Mouse (Mus musculus): ENCODE data around the gene Tango2. TPM values are rescaled to one million over a fixed set of nuclear protein-coding genes. Genes with fewer than 3 reads are reported as not detected.

Gene Tango2
- polyA plus RNA-seq, 1 experiment from 2014 or later = 29.2 TPM

DNA sequence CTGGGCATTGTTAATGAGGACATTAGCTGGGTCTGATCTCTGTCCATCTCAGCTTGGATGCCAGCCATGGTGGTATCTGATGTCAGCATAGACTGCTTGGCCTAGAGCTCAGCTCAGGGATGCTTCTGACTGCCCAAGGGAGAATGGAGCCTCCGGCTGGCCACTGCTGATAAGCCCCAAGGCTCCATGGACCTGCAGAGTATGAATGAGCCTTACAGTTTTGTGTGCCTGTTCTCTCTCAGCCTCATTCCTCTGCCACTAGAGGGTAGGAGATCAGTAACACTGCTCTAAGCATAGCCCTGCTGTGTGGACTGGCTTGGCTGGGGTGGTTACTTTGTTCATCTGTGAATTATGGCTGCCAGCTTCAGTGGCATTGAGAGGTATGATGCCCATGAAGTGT lies 5.2 kb upstream of the Tango2 start:
- Histone ChIP-seq H3K27ac (no peak overlapping the region), H3K36me3 (no peaks in the 10 kb centered on the region), H3K4me1 (peaks cover 8% of the 10 kb centered on the region), H3K4me2 (no peak overlapping the region), H3K9me3 (replicated peaks) (no peaks in the 10 kb centered on the region), H3K9ac (no peak overlapping the region), H3K4me3 (replicated peaks) (no peak overlapping the region), H3K27me3 (peaks cover 30% of the 10 kb centered on the region)
- no peak for ATAC-seq (replicated peaks; ENCODE audit: low FRiP score)
- 77% methylated on average over 1 of the region's 1 CpGs for WGBS

DNA sequence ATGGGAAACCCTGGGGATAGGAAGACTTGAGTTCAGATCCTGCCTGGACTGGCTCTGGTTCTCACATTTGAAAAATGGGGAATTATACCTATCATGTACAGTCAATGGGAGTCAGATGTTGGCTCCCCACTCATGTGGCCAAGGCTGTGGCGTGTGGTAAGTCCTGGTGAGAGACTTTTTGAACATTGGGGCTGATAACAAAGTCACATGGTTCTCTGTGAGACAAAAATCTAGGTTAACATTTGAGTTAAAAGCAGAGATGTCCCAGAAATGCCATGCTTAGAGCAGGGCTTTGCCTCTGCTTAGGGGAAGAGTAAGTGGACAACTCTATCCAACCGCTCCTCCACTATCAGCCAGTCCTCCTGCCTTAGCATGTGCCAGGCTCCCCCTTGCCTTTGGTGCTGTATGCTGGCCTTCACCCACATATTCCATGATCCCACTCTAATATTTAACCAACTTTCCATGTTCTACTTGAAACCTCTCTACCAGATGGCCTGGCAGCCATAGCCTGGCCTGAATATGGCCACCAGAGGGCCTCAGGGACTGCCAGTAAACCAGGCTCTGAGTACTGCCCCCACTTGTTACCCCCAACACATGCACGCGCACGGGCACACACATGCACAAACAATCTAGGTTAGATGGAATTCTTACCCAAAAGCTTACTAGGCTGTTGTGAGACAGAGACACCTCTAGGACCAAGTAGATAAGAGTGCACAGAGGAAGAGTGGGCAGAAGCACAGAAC lies 3.6 kb upstream of the Tango2 start:
- Histone ChIP-seq H3K36me3 (no peaks in the 10 kb centered on the region), H3K4me3 (replicated peaks) (no peak overlapping the region), H3K4me1 (peaks cover 12% of the 10 kb centered on the region), H3K27ac (no peak overlapping the region), H3K27me3 (peaks cover 39% of the 10 kb centered on the region), H3K4me2 (no peak overlapping the region), H3K9ac (no peak overlapping the region), H3K9me3 (replicated peaks) (no peaks in the 10 kb centered on the region)
- ATAC-seq (replicated peaks; ENCODE audit: low FRiP score) = no peak
- 62% methylated on average over 5 of the region's 5 CpGs for WGBS

DNA sequence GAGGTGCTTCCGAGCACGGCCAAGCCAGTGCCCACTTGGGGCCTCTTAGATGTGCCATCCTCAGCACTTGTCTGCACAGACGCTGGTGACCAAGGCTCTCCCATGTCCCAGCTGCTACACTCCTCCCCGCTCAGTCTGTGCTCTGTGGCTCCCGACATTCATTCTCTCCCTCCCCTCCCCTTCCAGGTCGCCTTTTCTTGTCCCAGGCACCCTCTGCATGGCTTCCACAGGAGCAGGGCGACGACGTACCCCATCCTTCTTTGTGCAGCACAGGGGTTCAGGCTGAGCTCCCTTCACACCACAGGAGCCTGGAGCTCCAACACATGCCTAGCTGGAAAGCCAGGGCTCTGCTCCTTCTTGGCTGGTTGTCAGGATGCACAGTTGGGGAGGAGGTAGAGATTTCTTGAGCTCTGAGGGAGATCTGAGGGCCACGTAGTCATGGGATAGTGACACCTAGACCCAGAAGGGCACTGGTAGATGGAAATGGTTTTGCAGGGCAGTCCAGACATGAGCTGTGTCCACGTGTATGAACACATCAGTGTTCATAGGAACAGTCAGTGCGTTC lies 1.9 kb upstream of the Tango2 start:
- Histone ChIP-seq H3K9ac (no peak overlapping the region), H3K4me1 (peaks cover 15% of the 10 kb centered on the region), H3K4me2 (no peak overlapping the region), H3K27ac (no peak overlapping the region), H3K36me3 (no peaks in the 10 kb centered on the region), H3K27me3 (peaks cover 42% of the 10 kb centered on the region), H3K4me3 (replicated peaks) (no peak overlapping the region), H3K9me3 (replicated peaks) (no peaks in the 10 kb centered on the region)
- WGBS = 79% methylated on average over 12 of the region's 12 CpGs
- ATAC-seq (replicated peaks; ENCODE audit: low FRiP score) = no peak

DNA sequence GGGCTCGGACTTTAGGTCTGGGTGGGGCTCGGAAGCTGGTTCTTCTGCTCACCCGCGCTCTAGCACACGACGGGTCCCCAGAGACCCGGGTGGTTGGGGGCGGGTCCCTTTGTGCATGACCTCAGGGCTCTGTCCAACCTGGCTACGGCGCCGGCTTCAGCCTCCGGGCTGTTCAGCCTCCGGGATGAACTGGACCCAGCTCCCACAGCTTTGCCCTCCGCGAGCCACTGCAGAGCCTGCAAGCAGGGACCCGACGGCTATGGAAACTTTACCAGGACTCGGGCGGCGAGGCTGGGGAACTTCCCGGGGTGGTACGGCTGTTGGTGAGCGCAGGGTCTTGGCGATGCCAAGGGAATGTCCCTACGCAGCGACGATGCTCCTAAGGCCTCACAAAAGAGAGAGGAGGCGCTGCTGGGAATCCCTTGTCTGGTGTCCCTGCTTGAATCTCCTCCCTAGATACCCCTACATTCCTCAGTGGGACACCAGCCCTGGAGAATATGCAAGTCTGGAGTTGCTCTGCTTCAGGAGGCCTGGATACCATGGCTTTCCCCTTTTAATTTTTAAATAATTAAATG lies 785 bp upstream of the Tango2 start:
- Histone ChIP-seq H3K4me1 (peaks cover 19% of the 10 kb centered on the region), H3K4me2 (peak overlapping the region; percentile 99), H3K9ac (peak overlapping the region; percentile 59), H3K9me3 (replicated peaks) (no peaks in the 10 kb centered on the region), H3K27me3 (peaks cover 42% of the 10 kb centered on the region), H3K27ac (no peak overlapping the region), H3K4me3 (replicated peaks) (peak overlapping the region; percentile 79), H3K36me3 (no peaks in the 10 kb centered on the region)
- WGBS = under 1% methylated on average over 28 of the region's 28 CpGs
- peak; percentile 9 for ATAC-seq (replicated peaks; ENCODE audit: low FRiP score)

DNA sequence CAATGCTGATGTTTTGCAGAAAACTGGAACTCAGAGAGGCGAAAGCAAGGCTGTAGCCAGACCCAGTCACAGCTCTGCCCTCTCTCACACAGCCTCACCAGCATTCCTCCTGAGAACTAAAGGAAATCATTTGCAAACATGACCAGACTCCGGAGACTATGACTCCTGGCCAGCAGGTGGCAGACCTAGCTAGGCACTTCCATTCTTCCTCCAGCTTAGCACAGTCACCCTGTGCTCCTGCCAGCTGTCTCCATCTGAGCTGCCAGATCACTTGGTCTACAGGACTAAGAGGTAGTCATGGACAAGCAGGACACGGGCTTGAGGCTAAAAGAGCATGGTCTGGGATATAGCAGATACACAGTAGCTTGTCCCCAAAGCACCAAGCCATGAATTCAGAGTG lies 2.7 kb downstream of the Tango2 start:
- Histone ChIP-seq H3K4me3 (replicated peaks) (no peak overlapping the region), H3K9ac (no peak overlapping the region), H3K4me1 (peaks cover 33% of the 10 kb centered on the region), H3K4me2 (no peak overlapping the region), H3K27ac (no peak overlapping the region), H3K36me3 (no peaks in the 10 kb centered on the region), H3K27me3 (peaks cover 33% of the 10 kb centered on the region), H3K9me3 (replicated peaks) (no peaks in the 10 kb centered on the region)
- WGBS = 3% methylated on average over 3 of the region's 3 CpGs
- ATAC-seq (replicated peaks; ENCODE audit: low FRiP score) = peak; percentile 12; the same call in 1 of the 2 replicates

DNA sequence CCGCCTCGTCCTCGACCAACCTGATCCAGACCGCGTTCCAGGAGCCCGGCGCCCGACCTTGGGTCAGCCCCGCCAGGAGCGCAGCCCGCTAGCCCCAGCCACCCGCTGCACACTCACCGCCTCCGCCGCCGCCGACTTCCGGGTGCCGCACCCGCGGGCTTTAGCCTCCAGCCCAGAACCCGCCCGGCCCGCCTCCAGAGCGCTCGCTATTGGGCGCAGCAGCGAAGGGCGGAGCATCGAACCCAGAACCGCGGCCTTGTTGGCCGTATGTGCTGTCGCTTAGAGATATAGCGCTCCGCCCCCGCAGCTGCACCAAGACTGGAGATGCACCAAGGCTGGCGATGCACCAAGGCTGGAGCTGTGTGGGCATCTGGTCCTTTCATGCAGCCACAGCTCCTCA lies 4.1 kb downstream of the Tango2 start:
- WGBS = under 1% methylated on average over 38 of the region's 38 CpGs
- Histone ChIP-seq H3K4me2 (peak overlapping the region; percentile 69), H3K4me1 (peaks cover 31% of the 10 kb centered on the region), H3K27ac (no peak overlapping the region), H3K9ac (peak overlapping the region; percentile 40), H3K36me3 (no peaks in the 10 kb centered on the region), H3K27me3 (peaks cover 19% of the 10 kb centered on the region), H3K9me3 (replicated peaks) (no peaks in the 10 kb centered on the region), H3K4me3 (replicated peaks) (peak overlapping the region; percentile 55)
- peak; percentile 92 for ATAC-seq (replicated peaks; ENCODE audit: low FRiP score)

DNA sequence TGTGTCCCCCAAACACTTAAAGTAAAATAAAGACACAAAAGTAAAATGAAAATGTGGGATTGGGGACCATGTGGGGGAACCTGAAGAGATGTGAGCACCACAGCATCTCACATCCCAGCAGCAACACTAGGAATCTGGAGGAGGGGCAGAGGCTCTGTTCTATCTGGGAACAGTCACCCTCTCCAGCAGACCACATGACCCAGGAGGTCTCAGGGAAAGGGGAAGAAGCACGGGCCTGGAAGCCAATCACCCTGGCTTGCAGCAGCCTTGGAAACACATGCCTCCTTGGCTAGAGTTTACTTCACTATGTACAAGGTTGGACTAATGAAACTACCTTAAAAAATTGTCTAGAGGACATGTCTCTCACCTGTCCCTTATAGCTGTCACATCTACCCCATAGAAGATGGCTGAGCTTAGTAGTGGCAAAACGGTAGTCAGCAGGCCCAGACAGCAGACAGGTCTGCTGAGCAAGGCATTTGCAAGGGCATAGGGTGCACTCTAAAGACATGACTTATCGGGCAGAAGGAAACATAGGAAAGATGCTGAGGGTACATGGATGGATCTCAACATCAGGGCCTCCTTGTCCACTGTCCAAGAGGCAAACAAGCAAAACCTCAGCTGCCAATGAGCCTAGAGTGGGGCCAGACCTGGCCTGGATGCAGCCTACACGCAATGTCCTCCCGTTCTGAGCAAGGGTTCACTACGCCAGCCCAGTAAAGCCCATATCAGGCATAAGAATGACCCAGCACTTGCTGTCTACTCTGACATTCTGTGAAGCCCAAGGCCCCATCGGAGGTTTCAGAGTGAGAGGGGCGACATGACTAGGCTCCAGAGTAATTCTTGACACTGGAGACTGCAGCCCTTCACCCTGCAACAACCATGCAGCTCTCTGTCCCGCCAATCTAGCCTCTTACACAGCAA lies 5.0 kb downstream of the Tango2 start:
- H3K36me3 ChIP-seq = no peaks in the 10 kb centered on the region
- peaks cover 25% of the 10 kb centered on the region for H3K4me1 ChIP-seq
- H3K4me2 ChIP-seq = peak overlapping the region; percentile 69
- no peak overlapping the region for H3K27ac ChIP-seq
- no peaks in the 10 kb centered on the region for H3K9me3 ChIP-seq (replicated peaks)
- ATAC-seq (replicated peaks; ENCODE audit: low FRiP score) = no peak
- 40% methylated on average over 9 of the region's 9 CpGs for WGBS
- H3K9ac ChIP-seq = peak overlapping the region; percentile 40
- H3K27me3 ChIP-seq = peaks cover 12% of the 10 kb centered on the region
- peak overlapping the region; percentile 55 for H3K4me3 ChIP-seq (replicated peaks)

DNA sequence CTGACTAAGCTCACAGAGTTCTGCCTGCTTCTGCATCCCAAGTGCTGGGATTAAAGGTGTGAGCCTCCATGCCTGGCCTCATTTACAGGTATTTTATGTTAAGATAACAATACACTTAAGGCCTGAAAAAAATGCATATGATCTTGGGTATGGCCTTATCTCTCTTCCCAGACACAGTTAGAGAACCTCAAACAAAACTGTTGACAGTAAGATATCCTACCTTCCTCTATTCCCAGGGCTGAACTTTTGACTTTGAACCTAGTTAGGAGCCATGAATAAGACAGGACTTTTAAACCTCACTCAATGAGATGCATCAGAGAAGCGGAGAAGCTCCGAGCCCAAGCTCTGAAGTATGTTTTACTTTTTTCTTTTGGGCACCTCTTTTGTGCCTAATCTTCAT lies 5.8 kb downstream of the Tango2 start:
- 84% methylated on average over 2 of the region's 2 CpGs for WGBS
- Histone ChIP-seq H3K36me3 (no peaks in the 10 kb centered on the region), H3K27ac (no peak overlapping the region), H3K9me3 (replicated peaks) (no peaks in the 10 kb centered on the region), H3K4me2 (no peak overlapping the region), H3K9ac (no peak overlapping the region), H3K27me3 (peaks cover 9% of the 10 kb centered on the region), H3K4me3 (replicated peaks) (no peak overlapping the region), H3K4me1 (peaks cover 21% of the 10 kb centered on the region)
- no peak for ATAC-seq (replicated peaks; ENCODE audit: low FRiP score)

DNA sequence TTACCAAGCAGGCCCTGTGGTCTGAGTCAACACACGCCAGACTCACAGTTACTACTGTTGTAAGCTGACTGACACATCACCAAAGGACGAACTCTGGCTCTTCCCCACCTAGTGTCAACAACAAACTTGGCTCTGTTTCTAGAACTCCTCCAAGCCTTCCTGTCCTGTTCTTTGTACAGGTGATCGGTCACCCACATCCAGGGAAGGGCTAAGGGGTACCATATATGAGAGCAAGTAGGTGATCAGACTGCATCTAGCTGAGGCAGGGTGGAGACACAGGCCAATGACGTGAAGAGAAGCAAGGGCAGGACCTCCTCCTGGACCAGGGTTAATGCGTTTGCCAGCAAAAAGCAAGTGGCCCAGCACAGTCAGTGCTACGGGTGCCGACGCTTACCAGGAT lies 6.3 kb downstream of the Tango2 start:
- H3K27ac ChIP-seq = no peak overlapping the region
- peaks cover 21% of the 10 kb centered on the region for H3K4me1 ChIP-seq
- 89% methylated on average over 8 of the region's 8 CpGs for WGBS
- ATAC-seq (replicated peaks; ENCODE audit: low FRiP score) = no peak
- H3K9ac ChIP-seq = no peak overlapping the region
- no peak overlapping the region for H3K4me3 ChIP-seq (replicated peaks)
- H3K27me3 ChIP-seq = peaks cover 4% of the 10 kb centered on the region
- H3K9me3 ChIP-seq (replicated peaks) = no peaks in the 10 kb centered on the region
- H3K36me3 ChIP-seq = no peaks in the 10 kb centered on the region
- H3K4me2 ChIP-seq = no peak overlapping the region

DNA sequence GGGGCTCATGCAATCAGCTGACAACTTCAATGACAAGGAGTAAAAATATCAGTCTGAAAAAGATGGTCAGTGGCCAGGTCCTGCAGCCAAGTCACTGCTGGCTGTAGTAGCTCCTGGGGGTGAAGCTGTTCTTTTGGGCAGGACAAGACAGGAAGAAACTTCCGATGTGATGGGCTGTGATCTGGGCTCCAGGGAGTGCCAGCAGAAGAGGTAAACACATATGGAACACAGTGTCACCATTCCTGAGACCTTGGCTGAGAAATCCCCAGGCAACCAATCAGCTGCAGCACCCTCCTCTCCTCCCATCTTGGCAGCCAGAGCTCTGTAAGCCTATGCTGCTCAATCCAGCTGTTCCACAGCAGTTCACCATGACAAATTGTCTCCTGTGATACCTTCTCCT lies 8.0 kb downstream of the Tango2 start:
- 37% methylated on average over 1 of the region's 1 CpGs for WGBS
- Histone ChIP-seq H3K4me1 (peaks cover 18% of the 10 kb centered on the region), H3K4me3 (replicated peaks) (no peak overlapping the region), H3K4me2 (no peak overlapping the region), H3K27ac (no peak overlapping the region), H3K9me3 (replicated peaks) (no peaks in the 10 kb centered on the region), H3K27me3 (no peaks in the 10 kb centered on the region), H3K36me3 (no peaks in the 10 kb centered on the region), H3K9ac (no peak overlapping the region)
- no peak for ATAC-seq (replicated peaks; ENCODE audit: low FRiP score)

DNA sequence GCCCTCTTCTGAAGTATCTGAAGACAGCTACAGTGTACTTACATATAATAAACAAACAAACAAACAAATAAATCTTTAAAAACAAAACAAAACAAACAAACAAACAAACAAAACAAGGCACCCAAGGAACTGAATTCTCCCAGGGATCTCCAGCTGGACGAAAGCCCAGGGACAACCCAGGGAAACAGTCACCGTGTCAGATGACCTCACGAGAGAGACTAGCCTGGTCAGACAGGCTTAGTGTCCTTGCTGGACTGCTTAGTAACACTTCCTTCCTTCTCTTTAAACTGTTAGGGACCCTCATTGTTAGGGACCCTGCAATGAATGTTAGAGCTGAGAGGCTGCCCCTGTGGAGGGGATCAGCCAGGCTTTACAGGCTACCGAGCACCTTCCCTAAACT lies 10.6 kb downstream of the Tango2 start:
- Histone ChIP-seq H3K36me3 (no peaks in the 10 kb centered on the region), H3K9ac (no peak overlapping the region), H3K4me1 (0 out of 2 replicates have a peak, but pooled peaks cover under 1% of the 10 kb centered on the region), H3K27ac (no peak overlapping the region), H3K9me3 (replicated peaks) (no peaks in the 10 kb centered on the region), H3K4me2 (no peak overlapping the region), H3K27me3 (no peaks in the 10 kb centered on the region), H3K4me3 (replicated peaks) (no peak overlapping the region)
- no peak for ATAC-seq (replicated peaks; ENCODE audit: low FRiP score)
- WGBS = 78% methylated on average over 4 of the region's 4 CpGs

DNA sequence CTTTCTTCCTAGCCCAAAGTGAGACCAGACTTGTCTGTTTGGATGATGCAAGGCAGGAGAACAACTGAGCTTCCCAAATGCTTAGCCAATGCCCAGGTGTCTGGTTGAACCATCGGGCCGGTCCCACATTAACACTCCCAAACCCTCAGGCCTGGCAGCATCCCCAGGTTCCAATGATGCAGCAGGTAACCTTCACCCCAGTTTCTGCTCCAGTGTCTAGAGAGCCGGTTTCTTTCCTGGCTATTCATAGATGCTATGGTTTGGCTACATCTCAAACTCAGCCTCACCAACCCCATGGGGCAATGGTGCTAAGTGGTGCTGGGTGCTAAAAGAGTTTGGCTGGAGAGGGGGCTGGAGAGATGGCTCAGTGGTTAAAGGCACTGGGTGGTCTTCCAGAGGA lies 11.9 kb downstream of the Tango2 start:
- H3K27me3 ChIP-seq = no peaks in the 10 kb centered on the region
- no peak overlapping the region for H3K4me2 ChIP-seq
- H3K9me3 ChIP-seq (replicated peaks) = no peaks in the 10 kb centered on the region
- no peak overlapping the region for H3K4me3 ChIP-seq (replicated peaks)
- no peak for ATAC-seq (replicated peaks; ENCODE audit: low FRiP score)
- 95% methylated on average over 3 of the region's 3 CpGs for WGBS
- no peaks in the 10 kb centered on the region for H3K36me3 ChIP-seq
- no peak overlapping the region for H3K9ac ChIP-seq
- H3K4me1 ChIP-seq = no peaks in the 10 kb centered on the region
- no peak overlapping the region for H3K27ac ChIP-seq
